Mouse (Mus musculus): Measurements from ENCODE around the gene Maff. TPM values are rescaled to one million over a fixed set of nuclear protein-coding genes. Genes with fewer than 3 reads are reported as not detected.

Gene Maff
- total and polyA plus RNA-seq, 3 experiments: 8.4 to 11.7 (median 10.1) TPM

DNA sequence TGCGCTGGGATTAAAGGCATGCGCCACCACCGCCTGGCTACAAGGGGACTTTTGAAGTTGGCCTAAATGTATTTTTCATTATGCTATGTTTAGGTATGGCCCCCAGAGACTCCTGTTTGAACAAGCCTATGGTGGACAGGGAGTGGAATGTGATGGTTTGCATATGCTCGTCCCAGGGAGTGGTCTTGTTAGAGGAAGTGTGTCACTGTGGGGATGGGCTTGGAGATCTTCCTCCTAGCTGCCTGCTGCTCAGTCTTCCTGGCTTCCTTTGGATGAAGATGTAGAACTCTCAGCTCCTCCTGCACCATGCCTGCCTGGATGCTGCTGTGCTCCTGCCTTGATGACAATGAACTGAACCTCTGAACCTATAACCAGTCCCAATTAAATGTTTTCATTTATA is 15.9 kb upstream of the Maff start:
- no peaks in the 10 kb centered on the region for H3K9me3 ChIP-seq (replicated peaks)
- no peaks in the 10 kb centered on the region; the same call in 1 of the 2 replicates for H3K27me3 ChIP-seq (ENCODE audit: insufficient read depth, low read length)
- H3K4me1 ChIP-seq (ENCODE audit: insufficient read depth, low read depth, low read length): peaks cover 63% of the 10 kb centered on the region
- no peak for ATAC-seq (ENCODE audit: extremely low read depth, insufficient number of reproducible peaks, low FRiP score, poor library complexity, severe bottlenecking)
- H3K4me3 ChIP-seq (ENCODE audit: low read depth, low read length): no peak overlapping the region
- TF ChIP-seq CTCF (IDR thresholded peaks at IDR 0.05; ENCODE audit: low read depth, low read length) (no peak), TAL1 (conservative IDR thresholded peaks at IDR 0.05; ENCODE audit: low read depth, low read length) (no peak), POLR2AphosphoS5 (IDR thresholded peaks at IDR 0.05; ENCODE audit: insufficient replicate concordance, low read depth, low read length) (no peak), GATA1 (IDR thresholded peaks at IDR 0.05; ENCODE audit: borderline replicate concordance, low read length) (no peak), GATA2 (IDR thresholded peaks at IDR 0.05; ENCODE audit: borderline replicate concordance, low read depth, low read length) (no peak)
- H3K36me3 ChIP-seq (replicated peaks): peaks cover 7% of the 10 kb centered on the region
- DNase-seq (ENCODE audit: low spot score): no peak

DNA sequence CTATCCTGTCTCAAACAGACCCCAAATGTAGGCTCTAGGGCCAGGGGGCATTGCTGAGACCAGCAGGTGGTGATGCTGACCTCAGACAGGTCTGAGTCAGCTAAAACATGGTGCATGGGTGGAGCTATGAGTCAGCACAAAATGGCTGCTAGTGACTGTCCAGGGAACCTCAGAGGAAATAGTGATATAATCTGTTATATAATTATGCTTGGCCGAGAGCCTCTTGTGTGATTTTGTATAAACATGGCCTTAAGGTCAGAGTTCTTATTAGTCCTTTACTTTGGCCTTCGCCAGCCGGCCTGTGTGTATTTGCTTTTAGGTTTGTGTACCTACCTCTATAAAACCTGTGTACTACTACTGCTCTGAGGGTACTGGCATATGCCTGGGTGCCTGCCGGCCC is 13.0 kb upstream of the Maff start:
- no peak for DNase-seq (ENCODE audit: low spot score)
- no peaks in the 10 kb centered on the region for H3K36me3 ChIP-seq (replicated peaks)
- H3K4me1 ChIP-seq (ENCODE audit: insufficient read depth, low read depth, low read length): peaks cover 41% of the 10 kb centered on the region
- TF ChIP-seq GATA1 (IDR thresholded peaks at IDR 0.05; ENCODE audit: borderline replicate concordance, low read length): no peak
- TF ChIP-seq POLR2AphosphoS5 (IDR thresholded peaks at IDR 0.05; ENCODE audit: insufficient replicate concordance, low read depth, low read length): no peak
- no peak for TF ChIP-seq GATA2 (IDR thresholded peaks at IDR 0.05; ENCODE audit: borderline replicate concordance, low read depth, low read length)
- TF ChIP-seq CTCF (IDR thresholded peaks at IDR 0.05; ENCODE audit: low read depth, low read length): no peak
- no peak for TF ChIP-seq TAL1 (conservative IDR thresholded peaks at IDR 0.05; ENCODE audit: low read depth, low read length)
- no peaks in the 10 kb centered on the region; the same call in 1 of the 2 replicates for H3K27me3 ChIP-seq (ENCODE audit: insufficient read depth, low read length)
- H3K9me3 ChIP-seq (replicated peaks): no peaks in the 10 kb centered on the region
- H3K4me3 ChIP-seq (ENCODE audit: low read depth, low read length): no peak overlapping the region
- ATAC-seq (ENCODE audit: extremely low read depth, insufficient number of reproducible peaks, low FRiP score, poor library complexity, severe bottlenecking): peak; percentile 40; the same call in 1 of the 2 replicates

DNA sequence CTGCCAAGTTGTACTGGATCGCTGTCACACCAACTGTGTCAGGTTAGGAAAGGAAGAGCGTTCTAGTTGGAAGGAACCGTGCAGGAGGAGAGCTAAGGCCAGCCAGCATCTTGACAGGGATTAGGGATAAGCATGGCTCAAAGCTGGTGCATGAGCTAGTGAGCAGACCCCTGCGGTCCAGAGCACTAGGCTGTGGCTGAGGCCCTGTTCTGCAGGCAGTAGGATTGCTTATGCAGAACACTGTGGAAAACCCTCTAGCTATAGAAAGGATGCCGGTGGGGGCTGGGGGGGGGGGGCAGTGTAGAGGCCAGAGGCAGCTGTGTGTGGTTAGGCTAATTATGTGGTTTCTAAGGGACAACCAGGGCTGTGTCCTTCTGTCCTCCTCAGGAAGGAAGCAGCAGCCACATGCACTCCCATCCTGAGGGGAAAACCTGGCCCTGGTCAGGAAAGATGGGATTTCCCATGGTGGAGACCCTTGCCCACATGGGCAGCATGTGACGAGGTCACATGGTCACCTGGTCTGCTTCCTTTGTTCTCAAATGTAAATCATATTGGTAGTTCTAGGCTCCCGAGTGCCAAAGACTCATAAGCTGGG is 11.3 kb upstream of the Maff start:
- Histone ChIP-seq H3K36me3 (replicated peaks) (no peaks in the 10 kb centered on the region), H3K9me3 (replicated peaks) (no peaks in the 10 kb centered on the region), H3K4me1 (ENCODE audit: insufficient read depth, low read depth, low read length) (peaks cover 32% of the 10 kb centered on the region), H3K27me3 (ENCODE audit: insufficient read depth, low read length) (peaks cover 6% of the 10 kb centered on the region), H3K4me3 (ENCODE audit: low read depth, low read length) (peak overlapping the region; percentile 21; the same call in 1 of the 2 replicates)
- ATAC-seq (ENCODE audit: extremely low read depth, insufficient number of reproducible peaks, low FRiP score, poor library complexity, severe bottlenecking): no peak
- DNase-seq (ENCODE audit: low spot score): no peak
- TF ChIP-seq CTCF (IDR thresholded peaks at IDR 0.05; ENCODE audit: low read depth, low read length): no peak
- TF ChIP-seq POLR2AphosphoS5 (IDR thresholded peaks at IDR 0.05; ENCODE audit: insufficient replicate concordance, low read depth, low read length): no peak
- TF ChIP-seq GATA1 (IDR thresholded peaks at IDR 0.05; ENCODE audit: borderline replicate concordance, low read length): no peak
- no peak for TF ChIP-seq TAL1 (conservative IDR thresholded peaks at IDR 0.05; ENCODE audit: low read depth, low read length)
- no peak for TF ChIP-seq GATA2 (IDR thresholded peaks at IDR 0.05; ENCODE audit: borderline replicate concordance, low read depth, low read length)

DNA sequence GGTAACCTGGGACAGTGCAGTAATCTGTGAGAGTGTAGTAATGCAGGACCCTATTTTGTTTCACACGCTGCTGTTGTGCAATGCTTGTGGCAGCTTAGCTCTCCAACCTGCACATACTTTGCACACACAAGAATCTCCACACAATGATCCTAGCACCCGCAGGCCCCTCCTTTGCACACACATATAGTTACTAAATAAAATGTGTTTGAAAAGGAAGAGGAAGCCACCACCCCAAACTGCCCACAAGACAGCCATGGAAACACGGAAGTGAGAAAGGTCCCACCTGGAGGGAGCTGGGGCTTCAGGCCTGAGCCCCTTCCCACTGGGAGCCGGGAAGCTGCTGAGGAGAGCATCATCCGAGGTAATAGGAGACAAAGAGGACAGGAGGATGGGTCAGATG is 7.4 kb upstream of the Maff start:
- ATAC-seq (ENCODE audit: extremely low read depth, insufficient number of reproducible peaks, low FRiP score, poor library complexity, severe bottlenecking): no peak
- Histone ChIP-seq H3K36me3 (replicated peaks) (no peaks in the 10 kb centered on the region), H3K4me3 (ENCODE audit: low read depth, low read length) (no peak overlapping the region), H3K27me3 (ENCODE audit: insufficient read depth, low read length) (peaks cover 6% of the 10 kb centered on the region), H3K9me3 (replicated peaks) (no peaks in the 10 kb centered on the region), H3K4me1 (ENCODE audit: insufficient read depth, low read depth, low read length) (peaks cover 32% of the 10 kb centered on the region)
- DNase-seq (ENCODE audit: low spot score): no peak
- TF ChIP-seq CTCF (IDR thresholded peaks at IDR 0.05; ENCODE audit: low read depth, low read length) (no peak), TAL1 (conservative IDR thresholded peaks at IDR 0.05; ENCODE audit: low read depth, low read length) (no peak), GATA2 (IDR thresholded peaks at IDR 0.05; ENCODE audit: borderline replicate concordance, low read depth, low read length) (no peak), GATA1 (IDR thresholded peaks at IDR 0.05; ENCODE audit: borderline replicate concordance, low read length) (no peak), POLR2AphosphoS5 (IDR thresholded peaks at IDR 0.05; ENCODE audit: insufficient replicate concordance, low read depth, low read length) (no peak)

DNA sequence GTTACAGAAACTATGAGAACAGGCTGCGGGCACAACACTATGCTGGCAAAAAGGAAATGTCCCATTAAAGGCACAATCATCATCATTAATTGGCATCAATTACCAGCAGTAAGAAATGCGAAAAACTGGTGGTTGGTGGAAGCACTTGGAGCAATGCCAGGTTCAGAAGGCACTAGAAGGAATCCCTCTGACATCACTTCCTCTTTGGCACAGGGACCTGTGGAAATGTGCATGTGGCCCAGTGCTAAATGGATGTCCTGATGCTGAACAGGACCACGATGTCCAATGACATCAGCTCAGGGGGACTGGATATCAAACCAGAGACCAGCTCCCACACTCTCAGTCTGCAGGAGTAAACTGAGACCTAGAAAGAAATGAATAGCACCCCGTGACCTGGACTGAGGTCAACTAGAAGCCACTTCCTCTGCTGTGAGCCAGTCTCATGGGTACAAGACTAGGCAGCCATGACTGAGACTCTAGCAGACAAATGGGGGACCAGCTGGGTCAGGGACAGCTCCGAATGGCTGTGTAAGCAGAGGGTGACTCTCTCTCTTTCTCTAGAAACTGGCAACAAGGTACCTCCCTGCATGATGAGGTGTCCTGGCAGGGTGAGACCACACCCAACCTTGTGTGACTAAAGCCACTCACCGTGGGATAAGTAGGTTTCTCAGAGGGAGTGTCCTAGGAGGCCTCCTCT is 3.6 kb upstream of the Maff start:
- H3K27me3 ChIP-seq (ENCODE audit: insufficient read depth, low read length): peaks cover 18% of the 10 kb centered on the region
- no peaks in the 10 kb centered on the region for H3K36me3 ChIP-seq (replicated peaks)
- no peak for DNase-seq (ENCODE audit: low spot score)
- H3K4me1 ChIP-seq (ENCODE audit: insufficient read depth, low read depth, low read length): peaks cover 32% of the 10 kb centered on the region
- H3K4me3 ChIP-seq (ENCODE audit: low read depth, low read length): no peak overlapping the region
- no peaks in the 10 kb centered on the region for H3K9me3 ChIP-seq (replicated peaks)
- ATAC-seq (ENCODE audit: extremely low read depth, insufficient number of reproducible peaks, low FRiP score, poor library complexity, severe bottlenecking): no peak
- TF ChIP-seq GATA2 (IDR thresholded peaks at IDR 0.05; ENCODE audit: borderline replicate concordance, low read depth, low read length) (no peak), TAL1 (conservative IDR thresholded peaks at IDR 0.05; ENCODE audit: low read depth, low read length) (no peak), POLR2AphosphoS5 (IDR thresholded peaks at IDR 0.05; ENCODE audit: insufficient replicate concordance, low read depth, low read length) (no peak), CTCF (IDR thresholded peaks at IDR 0.05; ENCODE audit: low read depth, low read length) (no peak), GATA1 (IDR thresholded peaks at IDR 0.05; ENCODE audit: borderline replicate concordance, low read length) (no peak)

DNA sequence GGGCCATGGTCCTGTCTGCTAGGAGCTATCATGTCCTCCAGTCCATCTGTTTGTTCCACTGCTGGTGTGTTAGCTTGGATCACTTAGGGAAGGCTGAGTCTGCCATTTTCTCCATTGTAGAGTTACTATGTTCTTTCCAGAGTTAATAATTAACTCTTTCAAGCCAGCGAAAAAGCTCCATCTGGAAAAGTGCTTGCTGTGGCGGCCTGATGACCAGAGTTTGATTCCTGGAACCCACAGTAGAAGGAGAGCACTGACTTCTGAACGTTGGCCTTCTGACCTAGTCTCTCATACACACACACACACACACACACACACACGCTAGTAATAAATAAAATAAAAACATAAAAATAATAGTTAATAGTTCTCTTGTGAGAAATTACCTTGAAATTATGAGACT is 1.8 kb upstream of the Maff start:
- Histone ChIP-seq H3K4me1 (ENCODE audit: insufficient read depth, low read depth, low read length) (peaks cover 50% of the 10 kb centered on the region), H3K9me3 (replicated peaks) (no peaks in the 10 kb centered on the region), H3K27me3 (ENCODE audit: insufficient read depth, low read length) (peaks cover 14% of the 10 kb centered on the region), H3K4me3 (ENCODE audit: low read depth, low read length) (no peak overlapping the region), H3K36me3 (replicated peaks) (peaks cover 2% of the 10 kb centered on the region)
- no peak for ATAC-seq (ENCODE audit: extremely low read depth, insufficient number of reproducible peaks, low FRiP score, poor library complexity, severe bottlenecking)
- no peak for DNase-seq (ENCODE audit: low spot score)
- TF ChIP-seq GATA2 (IDR thresholded peaks at IDR 0.05; ENCODE audit: borderline replicate concordance, low read depth, low read length) (no peak), POLR2AphosphoS5 (IDR thresholded peaks at IDR 0.05; ENCODE audit: insufficient replicate concordance, low read depth, low read length) (no peak), GATA1 (IDR thresholded peaks at IDR 0.05; ENCODE audit: borderline replicate concordance, low read length) (no peak), TAL1 (conservative IDR thresholded peaks at IDR 0.05; ENCODE audit: low read depth, low read length) (no peak), CTCF (IDR thresholded peaks at IDR 0.05; ENCODE audit: low read depth, low read length) (no peak)
